Mouse (Mus musculus) midbrain, postnatal 0 days (tissue): ENCODE measurements at regions not wholly inside any gene's neighbourhood (a gene's known extent, or its start where the extent isn't known, plus 50 kb on each side); places are given as distances from the start of the nearest gene placed in this dataset.

Experiments
- ATAC-seq: fragments of 200-750 bp; cut with Nextera tagmentation; 2 replicates; pipeline ENCODE4 v1.8.0; 2017; ENCODE audit warnings: moderate number of reproducible peaks, mild to moderate bottlenecking, moderate TSS enrichment, moderate library complexity; ENCODE audit not compliant: low FRiP score
- DNase-seq: peaks from one replicate; pipeline ENCODE4 v3.0.0-alpha.2; 2015; ENCODE audit warnings: low spot score
- H3K27ac ChIP-seq: fragments of 300-500 bp; sonication (generic); 2 replicates; pipeline ENCODE4 v1.5.1; 2014; ENCODE audit warnings: low read depth, mild to moderate bottlenecking, low read length, mixed read lengths
- H3K27me3 ChIP-seq: fragments of 300-500 bp; sonication (generic); 2 replicates; pipeline ENCODE4 v1.6.1; 2014; ENCODE audit warnings: low read length, control low read depth, mixed read lengths; ENCODE audit not compliant: insufficient read depth
- H3K36me3 ChIP-seq: fragments of 300-500 bp; sonication (generic); 2 replicates; pipeline ENCODE4 v1.6.1; 2014; ENCODE audit warnings: low read length, control low read depth, mixed read lengths; ENCODE audit not compliant: insufficient read depth
- H3K4me1 ChIP-seq: fragments of 300-500 bp; sonication (generic); 2 replicates; pipeline ENCODE4 v1.6.1; 2014; ENCODE audit warnings: mild to moderate bottlenecking, control low read depth, antibody characterized with exemption, low read length, mixed read lengths; ENCODE audit not compliant: insufficient read depth
- H3K4me2 ChIP-seq: fragments of 300-500 bp; sonication (generic); 2 replicates; pipeline ENCODE4 v1.6.1; 2014; ENCODE audit warnings: low read depth, mild to moderate bottlenecking, low read length, mixed read lengths; ENCODE audit not compliant: poor library complexity, severe bottlenecking
- H3K4me3 ChIP-seq: fragments of 300-500 bp; sonication (generic); 2 replicates; pipeline ENCODE4 v1.5.1; 2014; ENCODE audit warnings: low read depth, mild to moderate bottlenecking, low read length, moderate library complexity
- H3K9ac ChIP-seq: fragments of 300-500 bp; sonication (generic); replicated peaks from 2 replicates; pipeline ENCODE4 v1.6.1; 2014; ENCODE audit warnings: mild to moderate bottlenecking, low read length, moderate library complexity, mixed read lengths; ENCODE audit not compliant: poor library complexity, severe bottlenecking
- H3K9me3 ChIP-seq: fragments of 300-500 bp; sonication (generic); 2 replicates; pipeline ENCODE4 v1.6.1; 2016; ENCODE audit warnings: low read length, control low read depth
- CTCF ChIP-seq: IDR thresholded peaks from 2 replicates; pipeline ENCODE4 v1.5.1; 2016; ENCODE audit warnings: antibody characterized with exemption, mild to moderate bottlenecking
- WGBS: fragments of 180-500 bp; shearing (Covaris S2); extraction: QIAGEN DNeasy Blood & Tissue Kit; methylation state at CpG from one replicate; pipeline ENCODE4 v1.1.7; 2014; 5-methylcytosine and 5-hydroxymethylcytosine counted together

- DNase-seq (no peak), ATAC-seq (no peak)
- H3K9me3 ChIP-seq: no peaks in the 10 kb centered on the region
- H3K9ac ChIP-seq: no peak overlapping the region
- 83% methylated on average over 4 of the region's 4 CpGs for WGBS
- H3K27me3 ChIP-seq: no peaks in the 10 kb centered on the region
- no peaks in the 10 kb centered on the region for H3K36me3 ChIP-seq
- H3K4me3 ChIP-seq: no peak overlapping the region
- H3K4me2 ChIP-seq: no peak overlapping the region
- H3K27ac ChIP-seq: no peak overlapping the region
- TF ChIP-seq CTCF: no peak
- H3K4me1 ChIP-seq: no peaks in the 10 kb centered on the region
Observed at GRCm38 (mm10) chr1:35978766-35979165, 89.4 kb upstream of the Hs6st1 start.

GRCm38 (mm10) chr1:35981226-35981625 is 87.0 kb upstream of the Hs6st1 start:
- H3K9ac ChIP-seq: no peak overlapping the region
- no peak for ATAC-seq
- no peak for TF ChIP-seq CTCF
- H3K4me3 ChIP-seq: no peak overlapping the region
- 95% methylated on average over 4 of the region's 4 CpGs for WGBS
- no peak overlapping the region for H3K4me2 ChIP-seq
- H3K27ac ChIP-seq: no peak overlapping the region
- no peaks in the 10 kb centered on the region for H3K9me3 ChIP-seq
- no peaks in the 10 kb centered on the region for H3K27me3 ChIP-seq
- no peak for DNase-seq
- no peaks in the 10 kb centered on the region for H3K4me1 ChIP-seq
- H3K36me3 ChIP-seq: no peaks in the 10 kb centered on the region

- DNase-seq (no peak), ATAC-seq (no peak)
- H3K27ac ChIP-seq: no peak overlapping the region
- H3K4me1 ChIP-seq: no peaks in the 10 kb centered on the region
- no peak overlapping the region for H3K4me3 ChIP-seq
- 87% methylated on average over 3 of the region's 3 CpGs for WGBS
- H3K36me3 ChIP-seq: no peaks in the 10 kb centered on the region
- H3K27me3 ChIP-seq: no peaks in the 10 kb centered on the region
- no peak overlapping the region for H3K4me2 ChIP-seq
- no peaks in the 10 kb centered on the region for H3K9me3 ChIP-seq
- TF ChIP-seq CTCF: no peak
- H3K9ac ChIP-seq: no peak overlapping the region
Observed at GRCm38 (mm10) chr1:35983361-35983760, 84.8 kb upstream of the Hs6st1 start.

- H3K27ac ChIP-seq: no peak overlapping the region
- TF ChIP-seq CTCF: no peak
- DNase-seq: no peak
- ATAC-seq: no peak
- H3K36me3 ChIP-seq: no peaks in the 10 kb centered on the region
- H3K9ac ChIP-seq: no peak overlapping the region
- H3K4me2 ChIP-seq: no peak overlapping the region
- H3K27me3 ChIP-seq: no peaks in the 10 kb centered on the region
- no peak overlapping the region for H3K4me3 ChIP-seq
- H3K9me3 ChIP-seq: peaks cover 7% of the 10 kb centered on the region; the same call in 1 of the 2 replicates
- WGBS: 96% methylated on average over 6 of the region's 6 CpGs
- no peaks in the 10 kb centered on the region for H3K4me1 ChIP-seq
Observed at GRCm38 (mm10) chr1:35985318-35985717, 82.9 kb upstream of the Hs6st1 start.

GRCm38 (mm10) chr1:35986666-35987065 is 81.5 kb upstream of the Hs6st1 start:
- DNase-seq: no peak
- no peaks in the 10 kb centered on the region for H3K36me3 ChIP-seq
- H3K9me3 ChIP-seq: peaks cover 10% of the 10 kb centered on the region; the same call in 1 of the 2 replicates
- no peak overlapping the region for H3K9ac ChIP-seq
- 81% methylated on average over 8 of the region's 8 CpGs for WGBS
- H3K27ac ChIP-seq: no peak overlapping the region
- no peak overlapping the region for H3K4me2 ChIP-seq
- H3K27me3 ChIP-seq: no peaks in the 10 kb centered on the region
- no peak for ATAC-seq
- no peak overlapping the region for H3K4me3 ChIP-seq
- no peak for TF ChIP-seq CTCF
- no peaks in the 10 kb centered on the region for H3K4me1 ChIP-seq

GRCm38 (mm10) chr1:35992227-35992909 is 75.8 kb upstream of the Hs6st1 start:
- H3K9me3 ChIP-seq: peaks cover 10% of the 10 kb centered on the region; the same call in 1 of the 2 replicates
- no peak for TF ChIP-seq CTCF
- H3K4me3 ChIP-seq: no peak overlapping the region
- no peak for ATAC-seq
- WGBS: 84% methylated on average over 8 of the region's 8 CpGs
- no peak for DNase-seq
- no peak overlapping the region for H3K4me2 ChIP-seq
- no peaks in the 10 kb centered on the region for H3K36me3 ChIP-seq
- no peak overlapping the region for H3K27ac ChIP-seq
- no peaks in the 10 kb centered on the region for H3K27me3 ChIP-seq
- no peak overlapping the region for H3K9ac ChIP-seq
- H3K4me1 ChIP-seq: no peaks in the 10 kb centered on the region
